Mouse (Mus musculus): ENCODE measurements around the gene Heatr5a. TPM values are rescaled to one million over a fixed set of nuclear protein-coding genes. Genes with fewer than 3 reads are reported as not detected.

The Heatr5a gene
- polyA plus RNA-seq, 1 experiment: 14.3 TPM

DNA sequence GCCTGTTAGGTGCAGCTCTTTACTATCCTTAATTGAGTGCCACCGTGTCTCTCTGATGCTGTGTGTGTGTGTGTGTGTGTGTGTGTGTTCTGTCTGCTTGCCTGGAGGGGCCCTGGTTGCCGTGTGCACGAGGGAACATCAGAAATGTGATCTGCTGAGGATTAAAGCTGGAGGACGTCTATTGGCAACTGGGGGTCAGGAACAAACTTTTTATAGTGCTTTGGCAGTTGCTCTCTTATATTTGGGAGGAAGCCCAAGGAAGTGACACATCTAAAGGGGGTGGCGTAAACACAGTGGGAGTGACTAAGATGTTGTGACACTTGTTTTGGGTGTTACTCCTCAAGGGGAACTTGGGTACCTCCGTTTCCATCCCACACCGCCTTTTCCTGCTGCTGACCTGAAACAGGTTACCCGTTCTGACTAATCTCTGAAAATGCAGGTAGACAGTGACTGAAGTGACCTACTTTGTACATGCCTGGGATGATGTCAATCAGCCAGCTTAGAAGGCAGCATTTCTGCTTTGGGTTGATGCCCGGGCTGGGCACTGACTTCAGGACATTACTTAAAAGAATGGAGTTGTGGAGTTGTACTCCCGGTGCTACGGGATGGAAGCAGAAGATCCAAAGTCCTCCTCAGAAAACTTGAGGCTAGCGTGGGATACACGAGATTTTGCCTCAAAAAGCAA lies 104.8 kb downstream of the Heatr5a start:
- Histone ChIP-seq H3K79me3 (ENCODE audit: low read depth) (no peaks in the 10 kb centered on the region), H3K27me3 (ENCODE audit: control insufficient read depth, insufficient read depth, insufficient read length) (no peaks in the 10 kb centered on the region), H3K79me2 (ENCODE audit: control insufficient read depth, insufficient read depth) (no peaks in the 10 kb centered on the region), H3ac (ENCODE audit: control insufficient read depth, insufficient read length, low read depth) (no peak overlapping the region), H3K4me3 (ENCODE audit: insufficient read depth, poor library complexity, severe bottlenecking) (no peak overlapping the region), H3K36me3 (ENCODE audit: control insufficient read depth, insufficient read depth) (no peaks in the 10 kb centered on the region)
- peak; percentile 38 for TF ChIP-seq CEBPB (IDR thresholded peaks at IDR 0.05; ENCODE audit: low read depth)
- no peak for TF ChIP-seq MAX (IDR thresholded peaks at IDR 0.05)
- TF ChIP-seq FOSL1 (IDR thresholded peaks at IDR 0.05; ENCODE audit: insufficient read depth, low read length, poor library complexity, severe bottlenecking): no peak
- no peak for TF ChIP-seq USF1 (IDR thresholded peaks at IDR 0.05; ENCODE audit: low read depth)
- TF ChIP-seq MYOD1 (IDR thresholded peaks at IDR 0.05; ENCODE audit: control insufficient read depth, insufficient read length, low read depth): no peak
- no peak for TF ChIP-seq MYOG (IDR thresholded peaks at IDR 0.05; ENCODE audit: control insufficient read depth, extremely low read depth, insufficient read length)
- no peak for TF ChIP-seq CTCF (IDR thresholded peaks at IDR 0.05; ENCODE audit: control insufficient read depth, insufficient read depth, insufficient read length)

DNA sequence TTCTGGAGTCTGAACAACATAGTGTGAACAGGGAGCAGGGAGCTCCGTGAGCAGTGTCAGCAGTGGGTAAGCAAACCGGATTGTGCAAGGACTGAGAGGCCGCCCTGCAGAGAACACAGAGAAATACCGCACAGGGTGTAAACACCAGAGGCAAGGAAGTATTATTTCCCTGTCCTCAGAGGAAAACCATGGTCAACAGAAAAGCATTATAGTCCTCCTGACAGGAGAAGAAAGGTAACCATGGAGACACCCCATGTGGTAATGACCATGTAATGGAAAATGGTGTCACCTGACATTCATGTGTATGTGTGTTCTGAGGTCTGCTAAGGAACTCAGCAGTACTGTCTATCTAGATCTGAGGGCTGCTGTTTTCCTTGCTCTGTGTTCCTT lies 105.3 kb downstream of the Heatr5a start:
- Histone ChIP-seq H3K79me3 (ENCODE audit: low read depth) (no peaks in the 10 kb centered on the region), H3ac (ENCODE audit: control insufficient read depth, insufficient read length, low read depth) (no peak overlapping the region), H3K27me3 (ENCODE audit: control insufficient read depth, insufficient read depth, insufficient read length) (no peaks in the 10 kb centered on the region), H3K4me3 (ENCODE audit: insufficient read depth, poor library complexity, severe bottlenecking) (no peak overlapping the region), H3K36me3 (ENCODE audit: control insufficient read depth, insufficient read depth) (no peaks in the 10 kb centered on the region), H3K79me2 (ENCODE audit: control insufficient read depth, insufficient read depth) (no peaks in the 10 kb centered on the region)
- TF ChIP-seq FOSL1 (IDR thresholded peaks at IDR 0.05; ENCODE audit: insufficient read depth, low read length, poor library complexity, severe bottlenecking) (no peak), CEBPB (IDR thresholded peaks at IDR 0.05; ENCODE audit: low read depth) (peak; percentile 33), MYOD1 (IDR thresholded peaks at IDR 0.05; ENCODE audit: control insufficient read depth, insufficient read length, low read depth) (no peak), USF1 (IDR thresholded peaks at IDR 0.05; ENCODE audit: low read depth) (peak; percentile 16), CTCF (IDR thresholded peaks at IDR 0.05; ENCODE audit: control insufficient read depth, insufficient read depth, insufficient read length) (no peak), MAX (IDR thresholded peaks at IDR 0.05) (no peak), MYOG (IDR thresholded peaks at IDR 0.05; ENCODE audit: control insufficient read depth, extremely low read depth, insufficient read length) (no peak)

DNA sequence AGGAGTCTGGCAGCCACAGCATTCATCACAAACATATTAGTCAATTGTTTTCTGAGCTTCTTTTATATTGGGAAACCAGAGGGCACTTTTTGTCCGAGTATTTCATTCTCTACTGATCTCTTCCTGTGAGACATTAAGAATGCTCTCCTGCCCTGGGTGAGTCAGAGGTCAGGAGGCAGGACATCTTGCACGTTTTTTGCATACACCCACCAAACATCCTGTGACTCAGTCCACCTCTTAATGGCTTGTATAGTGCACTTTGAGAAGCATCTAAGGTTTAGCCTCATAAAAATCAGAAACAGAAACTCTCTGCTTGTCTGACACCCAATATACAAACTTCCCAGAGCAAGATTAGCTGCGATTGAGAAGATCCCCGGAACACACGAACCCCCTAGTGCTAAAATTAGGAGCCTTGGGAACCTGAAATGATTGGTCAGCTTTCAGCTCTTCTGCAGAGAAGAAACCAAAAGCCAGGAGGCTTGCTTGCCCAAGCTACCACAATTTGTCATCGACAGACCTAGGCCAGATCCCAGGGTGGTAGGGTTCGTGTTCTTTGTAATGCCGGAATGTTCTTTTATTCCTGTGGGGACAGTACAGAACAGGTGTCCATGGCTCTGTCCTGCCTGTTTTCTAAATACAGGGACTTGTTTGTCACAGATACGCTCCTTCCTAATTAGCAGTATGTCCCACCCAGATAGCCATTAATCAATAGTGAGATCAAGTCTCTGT lies 105.9 kb downstream of the Heatr5a start:
- TF ChIP-seq FOSL1 (IDR thresholded peaks at IDR 0.05; ENCODE audit: insufficient read depth, low read length, poor library complexity, severe bottlenecking): peak; percentile 58
- TF ChIP-seq MYOD1 (IDR thresholded peaks at IDR 0.05; ENCODE audit: control insufficient read depth, insufficient read length, low read depth): peak; percentile 17
- TF ChIP-seq CEBPB (IDR thresholded peaks at IDR 0.05; ENCODE audit: low read depth): peak; percentile 38
- no peak for TF ChIP-seq CTCF (IDR thresholded peaks at IDR 0.05; ENCODE audit: control insufficient read depth, insufficient read depth, insufficient read length)
- peak; percentile 55 for TF ChIP-seq MAX (IDR thresholded peaks at IDR 0.05)
- no peak for TF ChIP-seq MYOG (IDR thresholded peaks at IDR 0.05; ENCODE audit: control insufficient read depth, extremely low read depth, insufficient read length)
- no peak for TF ChIP-seq USF1 (IDR thresholded peaks at IDR 0.05; ENCODE audit: low read depth)
- Histone ChIP-seq H3ac (ENCODE audit: control insufficient read depth, insufficient read length, low read depth) (no peak overlapping the region), H3K36me3 (ENCODE audit: control insufficient read depth, insufficient read depth) (no peaks in the 10 kb centered on the region), H3K4me3 (ENCODE audit: insufficient read depth, poor library complexity, severe bottlenecking) (no peak overlapping the region), H3K79me3 (ENCODE audit: low read depth) (no peaks in the 10 kb centered on the region), H3K79me2 (ENCODE audit: control insufficient read depth, insufficient read depth) (no peaks in the 10 kb centered on the region), H3K27me3 (ENCODE audit: control insufficient read depth, insufficient read depth, insufficient read length) (no peaks in the 10 kb centered on the region)

DNA sequence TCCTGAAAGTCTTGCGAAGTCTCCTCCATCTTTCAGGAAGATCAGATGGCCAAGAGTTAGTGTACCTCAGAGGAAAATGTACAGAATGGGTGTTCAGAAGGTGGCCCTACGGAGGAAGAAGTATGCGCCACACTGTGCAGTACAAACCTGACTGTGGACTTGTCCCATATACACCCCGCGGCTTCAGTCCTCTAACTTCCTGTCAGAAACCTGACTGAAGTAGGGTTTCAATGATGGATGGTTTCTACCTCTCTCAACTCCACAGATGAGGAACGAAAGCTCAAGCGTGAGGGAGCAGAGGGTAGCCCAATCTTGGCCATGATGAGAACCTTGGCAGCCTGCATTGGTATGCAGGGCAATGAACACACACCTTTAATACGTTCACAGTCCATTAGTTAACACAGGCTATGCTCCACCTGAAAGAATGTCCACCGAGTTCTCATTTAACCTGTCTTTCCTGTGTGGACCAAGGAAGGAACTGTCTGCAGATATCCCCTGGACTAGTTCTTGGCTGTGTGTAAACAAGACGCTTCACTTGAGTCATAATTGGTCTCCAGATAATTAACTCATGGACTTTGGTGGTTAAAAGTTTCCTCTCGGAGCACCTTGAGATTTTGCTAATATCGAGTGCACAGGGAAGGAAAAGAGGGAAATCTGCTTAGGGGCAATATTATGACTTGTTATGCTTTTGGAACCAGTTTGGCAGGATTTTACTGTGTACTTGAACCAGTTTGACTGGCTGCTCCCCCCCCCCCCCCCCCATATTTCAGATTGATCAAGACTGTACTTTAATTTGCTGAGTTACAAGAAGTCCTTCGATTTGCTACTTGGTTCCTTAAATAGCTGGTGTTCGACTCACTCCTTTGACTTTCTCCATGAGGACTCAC lies 107.8 kb downstream of the Heatr5a start:
- Histone ChIP-seq H3K27me3 (ENCODE audit: control insufficient read depth, insufficient read depth, insufficient read length) (no peaks in the 10 kb centered on the region), H3K79me3 (ENCODE audit: low read depth) (no peaks in the 10 kb centered on the region), H3K79me2 (ENCODE audit: control insufficient read depth, insufficient read depth) (no peaks in the 10 kb centered on the region), H3ac (ENCODE audit: control insufficient read depth, insufficient read length, low read depth) (no peak overlapping the region), H3K4me3 (ENCODE audit: insufficient read depth, poor library complexity, severe bottlenecking) (no peak overlapping the region), H3K36me3 (ENCODE audit: control insufficient read depth, insufficient read depth) (no peaks in the 10 kb centered on the region)
- TF ChIP-seq MYOD1 (IDR thresholded peaks at IDR 0.05; ENCODE audit: control insufficient read depth, insufficient read length, low read depth) (no peak), CEBPB (IDR thresholded peaks at IDR 0.05; ENCODE audit: low read depth) (no peak), FOSL1 (IDR thresholded peaks at IDR 0.05; ENCODE audit: insufficient read depth, low read length, poor library complexity, severe bottlenecking) (no peak), USF1 (IDR thresholded peaks at IDR 0.05; ENCODE audit: low read depth) (no peak), MYOG (IDR thresholded peaks at IDR 0.05; ENCODE audit: control insufficient read depth, extremely low read depth, insufficient read length) (no peak), MAX (IDR thresholded peaks at IDR 0.05) (no peak), CTCF (IDR thresholded peaks at IDR 0.05; ENCODE audit: control insufficient read depth, insufficient read depth, insufficient read length) (no peak)
